Mouse (Mus musculus): ENCODE measurements at regions not wholly inside any gene's neighbourhood (a gene's known extent, or its start where the extent isn't known, plus 50 kb on each side); places are given as distances from the start of the nearest gene placed in this dataset.
A peak's percentile ranks its signal among the peaks of the same experiment; 100 is the strongest.
"Not testable (repeated sequence)": the region's sequence is repeated elsewhere in the genome, so short reads cannot be mapped to it uniquely, and the experiment has no call there.

DNA sequence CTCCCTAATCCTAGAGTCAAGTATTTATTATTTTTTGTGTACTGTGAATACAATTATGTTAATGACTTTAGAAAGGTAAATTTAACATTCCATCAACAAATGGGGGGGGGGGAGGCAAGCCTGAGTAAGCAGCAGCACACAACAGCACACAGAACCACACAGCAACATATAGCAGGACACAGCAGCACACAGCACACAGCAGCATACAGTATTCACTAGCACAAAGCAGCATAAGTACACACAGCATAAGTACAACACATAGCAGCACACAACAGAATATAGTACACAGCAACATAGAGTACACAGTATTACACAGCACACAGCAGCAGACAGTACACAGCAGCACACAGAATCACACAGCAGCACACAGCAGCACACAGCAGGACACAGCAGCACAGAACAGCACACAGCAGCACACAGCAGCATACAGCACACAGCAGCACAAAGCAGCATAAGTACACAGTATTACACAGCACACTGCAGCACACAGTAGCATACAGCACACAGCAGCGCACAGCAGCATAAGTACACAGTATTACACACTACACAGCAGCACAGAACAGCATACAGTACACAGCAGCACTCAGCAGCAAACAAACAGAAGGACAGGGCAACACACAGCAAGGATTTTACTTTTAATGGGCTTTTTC lies 605.7 kb downstream of the Tbl1xr1 start:
- DNase-seq: no peak

GRCm38 (mm10) chr3:22699317-22699716 lies 622.9 kb downstream of the Tbl1xr1 start:
- DNase-seq: no peak

DNA sequence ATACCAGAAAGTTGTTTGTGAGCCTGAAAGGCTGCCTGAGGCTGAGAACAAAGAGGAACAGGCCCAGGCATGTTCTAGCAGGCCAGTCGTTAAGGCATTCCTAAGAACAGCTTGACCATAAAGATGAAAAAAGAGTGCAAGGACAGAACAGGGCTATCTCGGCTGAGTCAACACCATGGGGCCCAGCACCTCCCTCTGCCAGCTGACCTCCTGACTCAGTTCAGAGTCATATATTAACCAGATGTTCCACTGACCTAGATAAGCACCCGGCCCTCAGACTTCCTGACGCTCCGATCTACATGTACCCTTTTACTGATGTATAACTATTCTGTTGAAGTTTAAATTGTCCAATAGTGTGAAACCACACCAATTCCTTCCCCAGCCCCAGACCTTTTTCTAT lies 625.0 kb downstream of the Tbl1xr1 start:
- DNase-seq: not testable (repeated sequence)

- DNase-seq: no peak
These were observed 629.2 kb downstream of the Tbl1xr1 start for GRCm38 (mm10) chr3:22705673-22706072.

DNA sequence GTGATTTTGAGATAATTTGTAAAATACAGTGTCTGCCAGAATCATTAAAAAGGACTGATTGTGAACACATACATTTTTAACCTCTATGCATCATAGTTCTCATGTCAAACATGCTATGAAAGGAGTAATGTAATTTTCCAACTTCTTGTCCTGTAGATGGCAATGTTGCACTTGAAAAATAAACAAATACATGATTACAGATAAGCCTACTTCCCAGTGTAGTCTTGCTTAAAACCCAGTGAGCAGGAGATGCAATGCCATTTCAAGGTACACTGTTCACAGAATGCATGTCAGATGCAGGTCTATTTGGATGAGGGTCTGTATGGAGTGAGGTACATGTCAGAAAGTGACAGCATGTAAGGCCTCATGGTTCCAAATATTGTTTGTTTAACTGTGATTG lies 668.6 kb downstream of the Tbl1xr1 start:
- DNase-seq: peak; percentile 5

All from cerebellum, adult 11 months (tissue).